Mouse (Mus musculus): ENCODE measurements around the gene Gbgt1. TPM values are rescaled to one million over a fixed set of nuclear protein-coding genes. Genes with fewer than 3 reads are reported as not detected.
"Not testable (repeated sequence)": the region's sequence is repeated elsewhere in the genome, so short reads cannot be mapped to it uniquely, and the experiment has no call there.

The Gbgt1 gene
- polyA plus RNA-seq, 1 experiment from 2014 or later, result 0.50 TPM

DNA sequence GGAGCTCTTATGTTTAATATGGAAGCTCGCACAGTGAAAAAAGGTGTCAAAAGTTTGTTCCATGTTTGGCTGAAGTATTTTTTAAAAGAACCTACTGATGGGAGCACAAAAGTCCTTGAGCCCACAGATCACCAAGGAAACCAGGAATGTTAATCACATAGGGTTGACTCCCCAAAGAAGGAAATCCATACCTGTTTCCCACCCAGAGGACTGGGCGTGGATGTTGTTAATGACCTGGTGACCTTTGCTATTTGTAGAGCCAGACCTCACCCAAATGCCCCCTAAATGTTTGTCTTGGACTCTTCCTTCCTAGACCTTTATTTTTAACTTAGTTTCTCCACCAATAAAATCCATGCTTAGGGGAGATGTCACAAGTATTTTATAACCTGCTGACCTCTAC is 26.1 kb upstream of the Gbgt1 start:
- no peak overlapping the region for H3K9ac ChIP-seq
- peaks cover 24% of the 10 kb centered on the region for H3K36me3 ChIP-seq (replicated peaks)
- no peak overlapping the region for H3K4me2 ChIP-seq
- no peak for ATAC-seq (ENCODE audit: insufficient read depth)
- H3K27ac ChIP-seq (replicated peaks), result no peak overlapping the region
- H3K9me3 ChIP-seq (replicated peaks), result no peaks in the 10 kb centered on the region
- peaks cover 19% of the 10 kb centered on the region for H3K4me1 ChIP-seq (replicated peaks)
- whole genome bisulfite sequencing (ENCODE audit: insufficient replicate concordance), result 62% methylated on average over 2 of the region's 2 CpGs
- peaks cover 23% of the 10 kb centered on the region for H3K27me3 ChIP-seq
- no peak overlapping the region for H3K4me3 ChIP-seq (replicated peaks)

- H3K4me3 ChIP-seq (replicated peaks); H3K9ac ChIP-seq; H3K27me3 ChIP-seq; ATAC-seq (ENCODE audit: insufficient read depth); H3K9me3 ChIP-seq (replicated peaks); H3K27ac ChIP-seq (replicated peaks); H3K4me2 ChIP-seq: not testable (repeated sequence)
- WGBS (ENCODE audit: insufficient replicate concordance), result 81% methylated on average over 8 of the region's 8 CpGs
- Histone ChIP-seq H3K4me1 (replicated peaks) (peaks cover 11% of the 10 kb centered on the region), H3K36me3 (replicated peaks) (peaks cover 24% of the 10 kb centered on the region)
Observed at GRCm38 (mm10) chr2:28472011-28472410, 24.7 kb upstream of the Gbgt1 start.

GRCm38 (mm10) chr2:28477993-28478392 is 18.7 kb upstream of the Gbgt1 start:
- ATAC-seq (ENCODE audit: insufficient read depth); H3K9me3 ChIP-seq (replicated peaks); H3K4me1 ChIP-seq (replicated peaks); H3K4me2 ChIP-seq; H3K9ac ChIP-seq; H3K27me3 ChIP-seq; H3K27ac ChIP-seq (replicated peaks); H3K36me3 ChIP-seq (replicated peaks); H3K4me3 ChIP-seq (replicated peaks): not testable (repeated sequence)
- WGBS (ENCODE audit: insufficient replicate concordance), result 60% methylated on average over 5 of the region's 5 CpGs

DNA sequence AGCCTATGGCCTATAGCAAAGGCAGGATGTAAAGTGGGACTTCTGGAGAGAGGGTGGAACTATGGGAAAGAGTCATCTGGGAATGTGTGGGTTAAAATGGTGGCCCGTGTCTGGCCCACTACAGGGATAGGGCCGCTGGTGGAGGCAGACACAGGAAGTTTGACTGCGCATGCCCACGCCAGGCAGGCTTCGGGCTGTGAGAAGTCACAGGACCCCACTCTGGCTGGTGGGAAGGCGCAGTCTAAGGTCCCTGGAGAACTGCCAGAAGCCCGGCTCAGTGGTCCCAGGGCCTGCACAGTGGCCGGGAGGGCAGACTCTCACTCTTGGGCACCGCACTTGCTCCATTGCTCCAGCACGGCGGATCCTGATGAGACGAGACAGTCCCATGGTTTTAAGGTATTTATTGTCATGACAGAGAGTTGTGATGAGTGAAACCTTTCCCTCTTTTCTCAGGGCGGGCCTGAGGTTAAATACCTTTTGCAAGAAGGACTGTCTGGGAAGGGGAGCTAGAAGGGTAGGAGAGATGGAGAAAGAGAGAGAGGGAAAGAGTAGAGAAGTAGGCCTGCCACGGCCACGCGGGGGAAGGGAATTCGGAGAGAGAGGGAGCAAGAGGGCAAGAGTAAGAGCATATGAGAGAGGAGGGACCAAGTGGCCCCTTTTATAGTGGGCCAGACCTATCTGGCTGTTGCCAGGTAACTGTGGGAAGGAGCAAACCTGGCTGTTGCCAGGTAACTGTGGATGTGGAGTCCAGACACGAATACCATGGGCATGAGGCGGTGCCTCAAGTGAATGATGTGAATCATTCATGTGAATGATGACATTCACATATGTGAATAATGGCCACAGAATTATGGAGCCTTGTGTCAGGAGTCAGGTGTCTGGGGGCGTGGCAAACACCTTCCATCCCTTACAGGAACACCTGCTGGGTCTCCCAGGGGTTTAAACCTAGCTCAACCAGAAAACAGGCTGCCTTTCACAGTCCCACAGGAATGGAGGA is 17.2 kb upstream of the Gbgt1 start:
- Histone ChIP-seq H3K4me2 (no peak overlapping the region), H3K9me3 (replicated peaks) (no peaks in the 10 kb centered on the region), H3K4me3 (replicated peaks) (no peak overlapping the region), H3K4me1 (replicated peaks) (no peaks in the 10 kb centered on the region), H3K36me3 (replicated peaks) (no peaks in the 10 kb centered on the region), H3K9ac (no peak overlapping the region), H3K27me3 (no peaks in the 10 kb centered on the region), H3K27ac (replicated peaks) (no peak overlapping the region)
- ATAC-seq (ENCODE audit: insufficient read depth), result no peak
- 61% methylated on average over 20 of the region's 20 CpGs for WGBS (ENCODE audit: insufficient replicate concordance)

DNA sequence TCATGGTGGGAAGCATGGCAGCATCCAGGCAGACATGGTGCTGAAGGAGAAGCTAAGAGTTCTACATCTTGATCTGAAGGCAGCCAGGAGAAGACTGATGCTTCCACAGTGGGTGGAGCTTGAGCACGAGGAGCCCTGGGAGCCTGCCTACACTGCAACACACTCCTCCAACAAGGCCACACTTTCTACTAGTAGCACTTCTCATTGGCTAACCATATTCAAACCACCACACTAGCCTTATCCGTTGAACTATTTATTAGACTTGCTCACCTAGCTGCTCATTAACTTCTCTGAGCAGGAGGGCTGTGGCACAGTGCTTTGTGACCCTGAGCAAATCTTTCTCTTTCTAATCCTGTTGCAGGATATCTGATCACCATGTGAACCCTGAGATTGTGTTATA is 12.8 kb upstream of the Gbgt1 start:
- Histone ChIP-seq H3K9ac (no peak overlapping the region), H3K9me3 (replicated peaks) (no peaks in the 10 kb centered on the region), H3K4me1 (replicated peaks) (no peaks in the 10 kb centered on the region), H3K27me3 (no peaks in the 10 kb centered on the region), H3K4me3 (replicated peaks) (no peak overlapping the region), H3K27ac (replicated peaks) (no peak overlapping the region), H3K36me3 (replicated peaks) (no peaks in the 10 kb centered on the region), H3K4me2 (no peak overlapping the region)
- WGBS (ENCODE audit: insufficient replicate concordance), result 48% methylated on average over 2 of the region's 2 CpGs
- ATAC-seq (ENCODE audit: insufficient read depth), result no peak

DNA sequence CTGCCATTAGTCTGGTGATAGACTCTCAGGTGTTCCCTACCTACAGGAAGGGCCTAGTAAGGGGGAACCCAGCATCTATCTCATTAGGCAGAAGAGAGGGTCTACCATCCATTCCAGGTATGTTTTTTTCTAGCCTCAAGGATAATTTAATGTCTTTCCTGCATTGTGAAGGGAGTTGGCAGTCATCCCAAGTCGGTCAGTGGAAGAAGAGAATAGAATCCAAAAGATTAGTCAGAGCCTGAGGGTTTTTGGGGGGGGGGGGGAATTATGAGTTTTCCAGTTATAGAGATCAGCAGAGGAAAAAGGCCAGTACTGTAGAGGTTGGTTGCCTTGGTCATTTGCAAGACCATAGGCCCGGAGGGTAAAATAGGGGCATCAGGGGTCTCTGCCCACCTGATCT is 2.2 kb upstream of the Gbgt1 start:
- H3K4me2 ChIP-seq, result no peak overlapping the region
- no peak overlapping the region for H3K27ac ChIP-seq (replicated peaks)
- H3K4me1 ChIP-seq (replicated peaks), result no peaks in the 10 kb centered on the region
- no peaks in the 10 kb centered on the region for H3K27me3 ChIP-seq
- WGBS (ENCODE audit: insufficient replicate concordance), result 55% methylated on average over 2 of the region's 2 CpGs
- ATAC-seq (ENCODE audit: insufficient read depth), result no peak
- no peaks in the 10 kb centered on the region for H3K36me3 ChIP-seq (replicated peaks)
- H3K9ac ChIP-seq, result no peak overlapping the region
- H3K4me3 ChIP-seq (replicated peaks), result no peak overlapping the region
- no peaks in the 10 kb centered on the region for H3K9me3 ChIP-seq (replicated peaks)

GRCm38 (mm10) chr2:28495207-28495756 is 1.4 kb upstream of the Gbgt1 start:
- H3K4me2 ChIP-seq, result no peak overlapping the region
- 45% methylated on average over 14 of the region's 14 CpGs for WGBS (ENCODE audit: insufficient replicate concordance)
- no peak overlapping the region for H3K27ac ChIP-seq (replicated peaks)
- H3K4me3 ChIP-seq (replicated peaks), result no peak overlapping the region
- no peaks in the 10 kb centered on the region for H3K27me3 ChIP-seq
- no peak overlapping the region for H3K9ac ChIP-seq
- ATAC-seq (ENCODE audit: insufficient read depth), result no peak
- no peaks in the 10 kb centered on the region for H3K36me3 ChIP-seq (replicated peaks)
- H3K9me3 ChIP-seq (replicated peaks), result no peaks in the 10 kb centered on the region
- H3K4me1 ChIP-seq (replicated peaks), result no peaks in the 10 kb centered on the region

GRCm38 (mm10) chr2:28495801-28496595 is 693 bp upstream of the Gbgt1 start:
- Histone ChIP-seq H3K9ac (no peak overlapping the region), H3K4me2 (no peak overlapping the region), H3K27ac (replicated peaks) (no peak overlapping the region), H3K27me3 (no peaks in the 10 kb centered on the region), H3K4me1 (replicated peaks) (no peaks in the 10 kb centered on the region), H3K36me3 (replicated peaks) (no peaks in the 10 kb centered on the region), H3K9me3 (replicated peaks) (no peaks in the 10 kb centered on the region), H3K4me3 (replicated peaks) (no peak overlapping the region)
- 63% methylated on average over 16 of the region's 16 CpGs for WGBS (ENCODE audit: insufficient replicate concordance)
- no peak for ATAC-seq (ENCODE audit: insufficient read depth)

- Histone ChIP-seq H3K27me3 (no peaks in the 10 kb centered on the region), H3K4me1 (replicated peaks) (no peaks in the 10 kb centered on the region), H3K27ac (replicated peaks) (no peak overlapping the region), H3K9me3 (replicated peaks) (no peaks in the 10 kb centered on the region), H3K4me2 (no peak overlapping the region), H3K4me3 (replicated peaks) (no peak overlapping the region), H3K36me3 (replicated peaks) (no peaks in the 10 kb centered on the region), H3K9ac (no peak overlapping the region)
- no peak for ATAC-seq (ENCODE audit: insufficient read depth)
- 52% methylated on average over 5 of the region's 5 CpGs for WGBS (ENCODE audit: insufficient replicate concordance)
Observed at GRCm38 (mm10) chr2:28497561-28497960, 870 bp downstream of the Gbgt1 start.

DNA sequence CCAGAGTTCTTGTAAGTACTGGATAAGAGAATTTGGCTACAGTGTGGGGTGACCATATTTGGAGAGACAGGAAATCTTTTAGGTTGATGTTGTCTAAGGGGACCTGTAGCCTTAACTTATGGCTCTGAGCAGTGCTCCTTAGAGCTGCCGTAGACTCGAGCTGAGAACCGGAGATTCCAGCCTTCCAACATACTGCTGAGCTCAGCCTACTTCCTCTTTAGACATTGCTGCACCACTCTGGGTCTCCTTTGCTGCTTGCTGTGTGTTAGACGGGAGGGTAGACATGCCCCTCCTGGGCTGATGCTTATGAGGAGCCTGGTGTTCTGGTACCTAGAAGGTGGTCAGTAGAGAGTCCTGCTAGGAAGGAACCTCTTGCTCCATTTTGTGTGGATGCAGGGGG is 1.7 kb downstream of the Gbgt1 start:
- Histone ChIP-seq H3K36me3 (replicated peaks) (no peaks in the 10 kb centered on the region), H3K4me1 (replicated peaks) (no peaks in the 10 kb centered on the region), H3K4me3 (replicated peaks) (no peak overlapping the region), H3K27ac (replicated peaks) (no peak overlapping the region), H3K27me3 (no peaks in the 10 kb centered on the region), H3K4me2 (no peak overlapping the region), H3K9me3 (replicated peaks) (no peaks in the 10 kb centered on the region), H3K9ac (no peak overlapping the region)
- WGBS (ENCODE audit: insufficient replicate concordance), result 32% methylated on average over 4 of the region's 4 CpGs
- no peak for ATAC-seq (ENCODE audit: insufficient read depth)

- no peak for ATAC-seq (ENCODE audit: insufficient read depth)
- Histone ChIP-seq H3K4me3 (replicated peaks) (no peak overlapping the region), H3K4me2 (no peak overlapping the region), H3K4me1 (replicated peaks) (no peaks in the 10 kb centered on the region), H3K9ac (no peak overlapping the region), H3K36me3 (replicated peaks) (no peaks in the 10 kb centered on the region), H3K27me3 (peaks cover 9% of the 10 kb centered on the region; the same call in 1 of the 2 replicates), H3K9me3 (replicated peaks) (no peaks in the 10 kb centered on the region), H3K27ac (replicated peaks) (no peak overlapping the region)
- WGBS (ENCODE audit: insufficient replicate concordance), result 55% methylated on average over 10 of the region's 10 CpGs
Observed at GRCm38 (mm10) chr2:28502987-28503386, 6.3 kb downstream of the Gbgt1 start.

All from liver, embryonic 15.5 days (tissue).